Mouse (Mus musculus): ENCODE results near the gene Camsap3. TPM values are rescaled to one million over a fixed set of nuclear protein-coding genes. Genes with fewer than 3 reads are reported as not detected.
A peak's percentile ranks its signal among the peaks of the same experiment; 100 is the strongest.

Gene Camsap3
- total RNA-seq, 2 experiments from 2014 or later = 0.37 to 1.8 TPM

GRCm38 (mm10) chr8:3599219-3599618 lies 12.1 kb downstream of the Camsap3 start:
- DNase-seq = no peak
- intact Hi-C loops (cut with DNase I) = no loop called here

GRCm38 (mm10) chr8:3600401-3600800 lies 13.3 kb downstream of the Camsap3 start:
- DNase-seq = peak; percentile 56 to 73
- intact Hi-C loops (cut with DNase I) = no loop called here

DNA sequence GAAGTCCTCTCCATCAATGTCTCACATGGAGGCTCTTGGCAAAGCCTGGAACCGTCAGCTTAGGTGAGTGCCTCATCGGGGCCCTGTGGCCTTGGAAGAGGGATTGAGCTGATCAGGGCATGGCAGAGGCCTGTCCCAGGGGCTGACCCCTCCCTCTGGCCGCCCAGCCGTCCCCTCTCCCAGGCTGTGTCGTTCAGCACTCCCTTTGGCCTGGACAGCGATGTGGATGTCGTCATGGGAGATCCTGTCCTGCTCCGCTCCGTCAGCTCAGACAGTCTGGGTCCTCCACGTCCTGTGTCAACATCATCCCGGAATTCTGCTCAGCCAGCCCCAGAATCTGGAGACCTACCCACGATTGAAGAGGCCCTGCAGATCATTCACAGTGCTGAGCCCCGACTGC lies 16.3 kb downstream of the Camsap3 start:
- intact Hi-C loops (cut with DNase I) = no loop called here
- no peak for DNase-seq

GRCm38 (mm10) chr8:3606593-3606992 lies 19.5 kb downstream of the Camsap3 start:
- intact Hi-C loops (cut with DNase I) = no loop called here
- no peak for DNase-seq

GRCm38 (mm10) chr8:3607822-3608221 lies 20.7 kb downstream of the Camsap3 start:
- DNase-seq = no peak
- intact Hi-C loops (cut with DNase I) = no loop called here

DNA sequence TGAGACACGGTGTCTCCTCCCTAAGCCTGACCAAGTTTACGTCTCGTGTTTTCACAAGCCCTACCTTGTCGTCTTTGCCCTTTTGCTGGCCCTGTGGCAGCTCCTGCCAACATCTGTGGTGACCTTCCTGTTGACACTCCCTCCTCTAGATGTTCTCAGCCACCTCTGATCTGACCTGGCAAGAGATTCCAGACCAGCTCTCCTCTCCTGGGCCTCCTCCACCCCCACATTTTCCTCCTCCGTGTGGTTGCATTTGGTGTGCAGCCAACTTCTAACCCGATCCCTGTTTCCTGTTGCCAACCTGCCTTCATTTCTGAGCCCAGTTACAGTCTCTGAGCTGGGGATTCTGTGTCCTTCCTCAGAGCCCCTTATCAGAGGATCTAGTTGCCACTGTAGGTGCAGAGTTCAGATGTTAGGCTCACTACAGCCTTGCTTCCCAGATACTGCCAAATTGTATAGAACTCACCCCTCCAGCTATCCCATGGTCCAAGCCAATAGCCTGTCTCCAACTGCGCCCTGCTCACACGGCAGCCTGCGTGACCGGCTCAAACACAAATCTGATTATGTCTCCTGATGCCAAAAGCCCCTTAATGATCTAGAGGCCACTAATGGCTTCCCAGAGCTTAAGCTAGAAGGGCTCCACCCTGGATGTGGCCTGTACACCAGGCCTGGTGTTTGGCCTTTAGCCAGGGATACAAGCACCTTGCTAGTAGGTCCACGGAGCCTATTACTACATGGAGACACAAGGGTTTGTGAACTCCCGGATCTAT lies 22.1 kb downstream of the Camsap3 start:
- intact Hi-C loops (cut with DNase I) = no loop called here
- no peak for DNase-seq

DNA sequence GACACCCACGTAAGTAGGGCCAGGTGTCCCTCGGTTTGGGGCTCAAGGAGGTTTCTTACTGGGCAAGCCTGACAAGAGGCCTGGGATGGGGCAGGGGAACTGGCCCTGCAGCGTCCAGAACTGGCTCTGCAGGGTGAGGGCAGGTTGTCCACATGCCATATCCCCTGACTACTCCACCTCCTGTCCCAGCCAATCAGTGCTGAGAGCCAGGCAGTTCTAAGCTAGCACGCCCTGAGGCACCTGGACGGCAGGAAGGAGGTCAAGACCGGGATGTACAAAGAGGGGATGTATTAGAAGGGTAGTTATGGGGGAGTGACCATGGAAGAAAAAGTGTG lies 22.7 kb downstream of the Camsap3 start:
- intact Hi-C loops (cut with DNase I) = no loop called here
- no peak for DNase-seq

- DNase-seq = peak; percentile 97 to 99
- intact Hi-C loops (cut with DNase I) = loop anchor here (5.0 to 10.0 kb wide), 2 partner anchors 56 to 157 kb away; partner anchors contain the start of genes Pex11g and Trappc5
These were observed 34.3 kb downstream of the Camsap3 start, which contains the start of the genes Xab2 and Pet100 for GRCm38 (mm10) chr8:3621199-3621970. Gene Xab2 (minus strand): TSS chr8:3621316. Gene Pet100 (plus strand): TSS chr8:3621548.

DNA sequence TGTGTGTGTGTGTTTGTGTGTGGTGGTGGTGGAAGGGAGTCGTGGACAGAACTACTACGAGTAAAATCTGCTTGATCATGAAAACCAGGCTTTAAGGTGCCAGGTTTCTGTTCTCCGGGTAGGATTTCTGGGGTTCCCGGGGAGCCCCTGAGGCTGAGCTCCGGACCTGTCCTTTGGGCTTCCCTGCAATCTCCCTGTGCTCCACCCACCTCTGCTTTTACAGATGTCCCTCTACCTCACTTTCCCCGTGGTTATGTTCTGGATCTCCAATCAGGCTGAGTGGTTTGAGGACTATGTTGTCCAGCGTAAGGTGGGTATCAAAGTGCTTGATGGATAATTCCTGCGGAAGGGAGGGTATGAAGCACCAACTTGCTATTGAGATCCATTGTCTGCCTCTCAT lies 35.0 kb downstream of the Camsap3 start:
- no peak for DNase-seq
- intact Hi-C loops (cut with DNase I) = loop anchor here (5.0 to 10.0 kb wide), 2 partner anchors 55 to 157 kb away; partner anchors contain the start of genes Pex11g and Trappc5

GRCm38 (mm10) chr8:3625445-3625844 lies 38.4 kb downstream of the Camsap3 start, which contains the start of gene Pcp2:
Gene Pcp2 (minus strand): TSS chr8:3625545.
- intact Hi-C loops (cut with DNase I) = loop anchor here (10.0 kb wide), 1 partner anchor 161 kb away; the partner anchor contains the start of gene Pex11g

GRCm38 (mm10) chr8:3626971-3627370 lies 39.9 kb downstream of the Camsap3 start:
- no peak for DNase-seq
- intact Hi-C loops (cut with DNase I) = loop anchor here (10.0 kb wide), 1 partner anchor 162 kb away; the partner anchor contains the start of gene Pex11g

More at GRCm38 (mm10) chr8:3625445-3625844, 38.4 kb downstream of the Camsap3 start, which contains the start of gene Pcp2:
- no peak for DNase-seq

GRCm38 (mm10) chr8:3628014-3628413 lies 40.9 kb downstream of the Camsap3 start:
- intact Hi-C loops (cut with DNase I) = loop anchor here (10.0 kb wide), 1 partner anchor 163 kb away; the partner anchor contains the start of gene Pex11g
- peak in 1 of 2 experiments; percentile 30 for DNase-seq

DNA sequence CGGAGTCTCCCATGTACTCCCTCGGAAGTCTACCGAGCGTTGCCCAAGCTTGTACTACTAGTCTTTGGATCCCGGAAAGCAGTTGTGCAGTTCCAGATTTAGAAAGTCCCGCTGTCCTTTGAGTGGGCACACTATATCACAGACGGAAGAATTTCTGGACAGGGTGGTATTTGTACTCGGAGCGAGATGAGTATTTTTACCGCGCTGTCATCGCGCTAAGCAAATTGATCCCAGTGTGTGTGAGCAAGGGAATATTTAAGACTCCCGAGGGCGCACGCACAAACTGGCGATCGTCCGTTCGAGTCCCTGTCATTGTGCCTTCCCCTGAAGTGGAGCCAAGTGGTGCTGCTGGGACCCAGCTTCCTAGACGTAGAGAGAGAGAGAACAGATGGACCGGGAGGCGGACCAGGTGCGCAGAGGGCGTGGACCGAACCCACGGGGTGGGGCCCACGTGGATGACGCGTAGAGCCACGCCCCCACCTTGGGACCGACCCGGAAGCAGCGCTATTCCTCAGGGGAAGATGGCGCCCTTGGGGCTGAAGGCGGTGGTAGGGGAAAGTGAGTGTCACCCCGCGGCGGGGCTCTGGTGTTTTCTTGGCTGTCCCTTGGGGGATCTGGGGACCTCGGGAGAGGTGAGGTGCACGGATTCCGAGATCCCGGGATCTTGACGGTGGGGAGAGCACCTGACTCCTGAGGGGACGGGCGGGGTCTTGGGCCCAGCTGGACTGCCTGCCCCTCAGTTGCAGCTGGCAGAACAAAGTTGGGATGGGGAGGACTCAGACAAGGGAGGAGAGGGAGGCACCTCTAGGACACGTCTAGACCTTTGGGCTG lies 43.8 kb downstream of the Camsap3 start, which contains the start of gene Stxbp2:
Gene Stxbp2, plus strand, starts transcription at position 309 of the 831 bp plus-strand sequence.
- intact Hi-C loops (cut with DNase I) = no loop called here
- peak; percentile 45 to 58 for DNase-seq

GRCm38 (mm10) chr8:3631478-3631875 lies 44.4 kb downstream of the Camsap3 start:
- no peak for DNase-seq
- intact Hi-C loops (cut with DNase I) = no loop called here

DNA sequence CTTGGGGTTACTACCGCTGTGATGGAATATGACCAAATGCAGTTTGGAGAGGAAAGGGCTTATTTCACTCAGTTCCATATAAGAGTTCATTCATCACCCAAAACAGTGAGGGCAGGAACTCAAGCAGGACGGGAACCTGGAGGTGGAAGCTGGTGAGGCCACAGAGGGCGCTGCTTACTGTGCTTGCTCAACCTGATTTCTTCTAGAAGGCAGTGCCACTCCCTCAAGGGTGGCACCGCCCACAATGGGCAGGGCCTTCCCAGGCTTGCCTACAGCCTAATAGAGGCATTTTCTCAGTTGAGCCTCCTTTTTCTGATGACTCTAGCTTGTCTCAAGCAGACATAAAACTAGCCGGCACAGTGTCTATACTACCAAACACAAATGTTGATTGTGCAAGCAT lies 58.7 kb downstream of the Camsap3 start:
- DNase-seq = peak in 1 of 2 experiments; percentile 36
- intact Hi-C loops (cut with DNase I) = no loop called here

DNA sequence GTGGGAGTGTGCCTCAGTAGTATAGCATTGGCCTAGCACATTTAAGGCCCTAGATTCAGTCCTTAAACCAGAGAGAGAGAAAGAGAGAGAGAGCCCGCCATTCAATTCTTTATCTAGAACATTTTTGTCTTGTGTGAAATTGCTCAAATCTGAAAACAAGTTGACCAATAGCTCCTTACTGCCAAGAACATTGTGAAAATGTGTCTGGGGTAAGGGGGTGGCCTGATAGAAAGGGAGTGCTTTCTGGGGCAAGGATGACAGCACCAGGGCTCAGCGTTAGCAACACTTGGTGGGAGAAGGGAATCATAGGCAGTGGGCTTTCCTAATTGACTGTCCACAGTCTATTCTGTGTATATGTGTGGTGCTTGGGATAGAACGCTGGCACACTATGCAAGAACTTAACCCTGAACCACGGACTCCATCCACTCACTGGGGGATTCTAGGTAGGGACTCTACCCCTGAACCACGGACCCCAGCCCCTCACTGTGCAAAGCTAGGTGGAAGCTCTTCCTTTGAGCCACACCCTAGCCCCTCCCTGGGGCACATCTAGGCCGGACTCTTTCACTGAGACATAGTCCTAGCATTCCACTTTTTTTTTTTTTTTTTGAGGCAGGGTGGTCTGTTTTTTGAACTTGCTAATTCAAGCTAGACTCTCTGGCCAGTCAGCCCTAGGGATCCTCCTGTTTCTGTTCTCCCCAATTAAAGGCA lies 59.9 kb downstream of the Camsap3 start:
- DNase-seq = no peak
- intact Hi-C loops (cut with DNase I) = no loop called here

DNA sequence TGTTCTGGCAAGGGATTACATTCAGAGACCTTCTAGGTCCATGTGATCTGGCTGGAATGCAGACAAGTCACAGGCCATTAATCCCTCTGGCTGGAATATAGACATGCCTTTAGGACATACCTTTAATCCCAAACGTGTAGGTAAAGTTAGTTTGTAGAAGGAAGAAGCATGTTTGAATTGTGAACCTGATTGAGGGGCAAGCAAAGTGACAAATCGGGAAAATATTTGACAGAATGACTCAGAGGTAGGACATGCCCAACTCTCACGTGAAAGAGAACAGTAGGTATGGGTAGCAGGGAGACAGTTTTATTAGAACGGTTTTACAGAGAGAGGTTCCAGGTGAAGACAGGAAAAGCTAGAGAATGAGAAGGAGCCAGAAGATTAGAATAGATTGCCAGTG lies 60.5 kb downstream of the Camsap3 start:
- no peak for DNase-seq
- intact Hi-C loops (cut with DNase I) = no loop called here

DNA sequence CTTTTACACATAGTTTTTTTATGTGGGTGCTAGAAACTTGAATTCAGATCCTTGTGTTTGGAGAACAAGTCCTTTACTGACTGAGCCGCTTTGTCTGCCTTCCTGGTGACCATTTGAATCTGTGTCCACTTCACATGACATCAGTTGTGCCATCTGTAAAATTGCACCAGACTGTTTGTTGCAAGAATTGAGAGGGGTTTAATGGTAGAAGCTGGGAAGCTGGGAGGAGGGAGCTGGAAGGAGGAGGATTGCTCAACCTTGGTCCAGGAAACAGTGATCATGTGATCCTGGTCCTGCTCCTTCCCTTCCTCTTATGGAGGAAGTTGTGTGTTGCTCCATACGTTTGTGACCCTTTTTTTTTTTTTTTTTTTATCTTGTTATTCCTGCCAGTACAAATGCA lies 61.2 kb downstream of the Camsap3 start:
- intact Hi-C loops (cut with DNase I) = no loop called here
- DNase-seq = no peak

- DNase-seq = no peak
- intact Hi-C loops (cut with DNase I) = no loop called here
These were observed 61.9 kb downstream of the Camsap3 start for GRCm38 (mm10) chr8:3648990-3649389.

DNA sequence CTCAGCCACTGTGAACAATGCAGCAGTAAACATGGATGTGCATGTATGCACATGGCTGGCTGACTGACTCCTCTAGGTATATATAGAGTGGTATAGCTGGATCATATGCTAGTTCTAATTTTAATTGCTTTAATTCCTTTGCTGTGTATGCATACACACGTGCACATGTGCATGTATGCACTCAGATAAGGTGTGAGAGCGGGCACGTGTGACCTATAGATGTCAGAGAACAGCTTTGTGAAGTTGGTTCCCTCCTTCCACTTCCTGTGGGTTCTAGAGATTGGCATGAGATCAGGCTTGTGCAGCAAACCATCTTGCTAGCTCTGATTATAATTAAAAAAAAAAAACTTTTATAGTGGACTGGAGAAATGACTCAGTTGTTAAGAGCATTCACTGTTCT lies 65.8 kb downstream of the Camsap3 start:
- intact Hi-C loops (cut with DNase I) = no loop called here

More for the DNA sequence above, 65.8 kb downstream of the Camsap3 start:
- DNase-seq = no peak
